Mouse (Mus musculus): ENCODE results near the gene 4921536K21Rik.
"Not testable (repeated sequence)": the region's sequence is repeated elsewhere in the genome, so short reads cannot be mapped to it uniquely, and the experiment has no call there.

4921536K21Rik gene

GRCm38 (mm10) chr11:3911440-3911839 lies 16.5 kb upstream of the 4921536K21Rik start:
- ATAC-seq (ENCODE audit: low TSS enrichment) = not testable (repeated sequence)

- ATAC-seq (ENCODE audit: low TSS enrichment) = no peak
These were observed 15.8 kb upstream of the 4921536K21Rik start for GRCm38 (mm10) chr11:3910513-3911310.

DNA sequence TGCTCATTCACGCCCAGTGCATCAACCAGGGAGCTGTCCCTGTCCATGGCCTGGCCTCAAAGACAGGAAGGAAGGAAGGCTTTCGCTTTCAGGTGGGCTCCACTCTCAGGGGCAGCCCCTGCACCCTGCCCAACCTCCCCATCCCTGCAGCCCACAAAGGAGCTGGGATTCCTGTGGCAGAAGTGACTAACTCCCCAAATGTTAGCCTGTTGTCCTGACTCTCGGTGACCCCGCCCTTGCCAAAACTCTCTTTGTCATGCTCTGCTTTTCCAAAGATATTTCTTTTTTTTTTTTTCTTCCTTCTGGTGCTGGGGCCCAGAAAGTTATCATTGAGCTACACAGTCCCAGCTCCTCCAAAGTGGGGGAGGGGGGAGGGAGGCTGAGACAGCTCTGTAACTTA lies 14.3 kb upstream of the 4921536K21Rik start:
- no peak for ATAC-seq (ENCODE audit: low TSS enrichment)

DNA sequence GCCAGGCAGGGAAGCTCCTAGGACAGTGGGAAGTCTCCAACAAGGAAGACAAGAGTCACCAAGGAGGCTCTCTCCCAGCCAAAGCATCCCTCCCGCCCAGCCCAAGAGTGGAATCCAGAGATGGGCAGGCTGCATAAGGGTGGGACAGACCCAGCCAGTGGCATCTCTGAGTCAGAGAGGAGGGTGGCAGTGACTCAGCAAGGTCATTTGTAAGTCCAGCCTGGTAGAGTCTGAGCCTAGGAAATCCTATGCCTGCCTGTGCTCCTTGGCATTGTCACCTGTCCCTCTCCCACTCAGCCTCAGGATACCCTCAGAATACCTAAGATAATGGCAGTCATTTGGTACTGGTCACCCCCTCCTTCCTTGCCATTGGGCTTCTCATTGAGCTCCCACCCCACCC lies 10.5 kb upstream of the 4921536K21Rik start:
- no peak for ATAC-seq (ENCODE audit: low TSS enrichment)

GRCm38 (mm10) chr11:3904673-3905072 lies 9.8 kb upstream of the 4921536K21Rik start:
- ATAC-seq (ENCODE audit: low TSS enrichment) = no peak

DNA sequence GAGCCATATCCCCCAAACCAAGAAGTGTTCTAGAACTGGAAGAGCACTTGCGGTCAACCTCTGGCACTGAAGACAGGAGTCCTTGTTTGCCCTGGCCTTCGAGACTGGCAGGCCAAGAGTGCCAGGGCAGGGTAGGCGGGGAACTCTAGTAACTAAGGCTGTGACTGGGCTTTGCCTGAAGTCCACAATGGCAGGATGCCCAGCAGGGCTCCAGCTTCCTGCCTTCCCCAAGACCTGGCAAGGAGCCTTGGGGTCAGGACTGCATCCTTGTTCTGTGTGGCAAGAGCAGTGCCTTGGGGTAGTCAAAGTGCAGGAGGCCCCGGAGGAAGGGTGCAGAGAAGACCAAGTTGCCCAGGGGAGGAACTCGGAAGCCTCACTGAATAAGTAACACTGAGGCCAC lies 8.1 kb upstream of the 4921536K21Rik start:
- peak; percentile 14; the same call in 1 of the 2 replicates for ATAC-seq (ENCODE audit: low TSS enrichment)

DNA sequence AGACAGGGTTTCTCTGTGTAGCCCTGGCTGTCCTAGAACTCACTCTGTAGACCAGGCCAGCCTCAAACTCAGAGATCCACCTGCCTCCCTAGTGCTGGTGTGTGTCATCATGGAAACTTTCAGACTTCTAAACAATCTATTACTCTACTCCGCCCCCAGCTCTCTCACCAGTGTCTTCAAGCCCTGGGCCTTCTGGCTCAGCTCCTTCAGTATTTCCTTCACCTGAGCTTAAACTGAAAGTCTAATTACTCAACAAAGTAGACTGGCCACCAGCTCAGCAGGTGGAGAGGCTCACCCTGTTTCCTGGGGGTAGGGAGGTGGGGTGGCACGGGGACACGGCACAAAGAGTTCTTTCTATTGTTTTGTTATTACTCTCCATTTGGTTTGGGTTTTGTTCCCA lies 7.6 kb upstream of the 4921536K21Rik start:
- ATAC-seq (ENCODE audit: low TSS enrichment) = no peak

DNA sequence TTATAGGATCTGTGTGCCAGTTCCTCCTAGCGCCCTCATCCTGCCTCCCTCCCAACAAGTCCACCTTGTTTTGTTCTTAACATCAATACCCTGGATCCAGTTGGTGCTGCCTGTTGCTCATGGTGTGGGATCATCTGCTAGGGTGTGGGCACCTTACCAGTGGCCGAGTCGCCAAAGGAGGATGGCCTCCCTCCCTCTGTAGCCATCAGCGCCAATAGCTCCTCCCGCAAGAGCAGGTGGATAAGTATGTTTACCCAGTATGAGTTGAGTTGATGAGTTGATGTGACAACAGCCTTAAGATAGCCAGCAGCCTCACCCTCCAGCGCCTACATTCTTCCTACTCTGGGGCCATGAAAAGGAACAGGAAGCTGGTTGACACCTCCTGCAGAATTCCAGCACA lies 5.4 kb upstream of the 4921536K21Rik start:
- no peak for ATAC-seq (ENCODE audit: low TSS enrichment)

- ATAC-seq (ENCODE audit: low TSS enrichment) = no peak
These were observed 1.0 kb upstream of the 4921536K21Rik start for GRCm38 (mm10) chr11:3895933-3896332.

DNA sequence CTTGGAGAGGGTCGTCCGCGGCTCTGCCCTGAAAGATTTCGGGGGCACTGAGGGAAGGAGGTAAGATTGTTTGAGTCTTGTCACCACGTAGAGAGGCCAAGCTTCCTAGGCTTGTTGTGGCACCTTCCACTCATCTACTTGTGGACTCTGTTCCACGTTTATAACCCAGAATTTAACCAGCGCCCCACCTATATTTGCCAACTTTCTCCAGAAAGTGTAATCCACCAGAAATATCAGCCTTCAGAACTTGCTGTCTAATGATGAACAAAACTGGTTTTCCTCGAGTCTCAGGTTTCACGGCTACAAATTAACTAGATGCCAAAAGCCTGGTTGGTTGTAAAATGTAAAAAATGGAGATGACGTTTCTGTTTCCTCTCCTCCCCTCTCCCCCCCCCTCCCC lies 560 bp upstream of the 4921536K21Rik start:
- ATAC-seq (ENCODE audit: low TSS enrichment) = no peak

- no peak for ATAC-seq (ENCODE audit: low TSS enrichment)
These were observed 928 bp downstream of the 4921536K21Rik start for GRCm38 (mm10) chr11:3893970-3894369.

GRCm38 (mm10) chr11:3887331-3887730 lies 7.6 kb downstream of the 4921536K21Rik start:
- ATAC-seq (ENCODE audit: low TSS enrichment) = no peak

GRCm38 (mm10) chr11:3883711-3884110 lies 11.2 kb downstream of the 4921536K21Rik start:
- ATAC-seq (ENCODE audit: low TSS enrichment) = no peak

GRCm38 (mm10) chr11:3879836-3880235 lies 15.1 kb downstream of the 4921536K21Rik start:
- ATAC-seq (ENCODE audit: low TSS enrichment) = peak; percentile 84; the same call in 1 of the 2 replicates

- no peak for ATAC-seq (ENCODE audit: low TSS enrichment)
These were observed 16.2 kb downstream of the 4921536K21Rik start for GRCm38 (mm10) chr11:3878660-3879059.

DNA sequence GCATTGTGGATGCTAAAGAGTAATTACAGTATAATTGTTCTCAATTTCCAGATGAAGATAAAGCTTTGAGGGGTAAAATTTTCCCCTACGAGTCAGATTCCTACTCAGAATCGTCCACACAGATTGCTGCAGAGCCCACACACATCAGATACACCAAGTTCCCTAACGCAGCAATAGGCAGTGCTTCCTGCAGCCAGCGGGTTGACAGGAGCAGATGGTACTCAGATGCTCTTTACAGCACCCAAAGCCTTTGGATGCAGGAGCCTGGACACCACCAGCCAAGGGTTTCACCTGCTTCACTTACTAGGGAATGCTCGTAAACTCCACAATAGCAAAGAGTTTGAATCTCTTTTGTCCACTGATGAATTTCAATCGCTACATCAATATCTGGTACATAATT lies 18.5 kb downstream of the 4921536K21Rik start:
- no peak for ATAC-seq (ENCODE audit: low TSS enrichment)

- no peak for ATAC-seq (ENCODE audit: low TSS enrichment)
These were observed 30.6 kb downstream of the 4921536K21Rik start for GRCm38 (mm10) chr11:3864343-3864742.

DNA sequence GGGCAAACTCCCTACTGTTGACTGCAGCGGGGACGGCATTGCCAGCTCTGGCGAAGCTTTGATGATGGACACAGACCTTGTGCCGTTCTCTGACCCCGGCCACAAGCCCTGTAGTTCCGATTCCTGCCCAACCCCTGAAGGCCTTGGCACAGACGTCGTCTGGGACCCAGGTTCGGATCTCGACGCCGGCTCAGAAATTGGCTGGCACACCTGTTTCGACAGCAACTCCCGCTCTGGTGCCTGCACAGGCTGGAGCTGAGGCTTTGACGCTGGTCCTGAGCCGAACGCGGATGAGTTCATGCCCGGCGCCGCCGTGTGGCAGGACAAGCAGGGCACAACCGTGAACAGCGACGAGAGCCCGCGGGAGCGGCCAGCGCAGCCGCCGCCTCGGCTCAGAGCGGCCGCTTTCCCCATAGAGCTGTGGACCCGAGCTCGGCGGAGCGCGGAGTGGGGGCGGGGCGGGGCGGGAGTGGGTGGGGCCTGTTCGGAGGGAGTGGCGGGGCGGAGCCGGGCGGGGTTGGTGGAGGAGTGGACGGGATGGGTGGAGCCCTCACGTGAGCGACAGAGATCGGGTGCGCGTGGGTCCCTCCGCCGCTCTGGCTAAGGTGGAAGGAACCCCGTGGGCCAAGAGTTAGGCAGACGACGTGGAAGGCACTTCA lies 31.3 kb downstream of the 4921536K21Rik start, which contains the start of gene Osbp2:
Gene Osbp2 (minus strand): TSS at position 450 of the 659 bp plus-strand sequence.
- peak; percentile 84 for ATAC-seq (ENCODE audit: low TSS enrichment)

DNA sequence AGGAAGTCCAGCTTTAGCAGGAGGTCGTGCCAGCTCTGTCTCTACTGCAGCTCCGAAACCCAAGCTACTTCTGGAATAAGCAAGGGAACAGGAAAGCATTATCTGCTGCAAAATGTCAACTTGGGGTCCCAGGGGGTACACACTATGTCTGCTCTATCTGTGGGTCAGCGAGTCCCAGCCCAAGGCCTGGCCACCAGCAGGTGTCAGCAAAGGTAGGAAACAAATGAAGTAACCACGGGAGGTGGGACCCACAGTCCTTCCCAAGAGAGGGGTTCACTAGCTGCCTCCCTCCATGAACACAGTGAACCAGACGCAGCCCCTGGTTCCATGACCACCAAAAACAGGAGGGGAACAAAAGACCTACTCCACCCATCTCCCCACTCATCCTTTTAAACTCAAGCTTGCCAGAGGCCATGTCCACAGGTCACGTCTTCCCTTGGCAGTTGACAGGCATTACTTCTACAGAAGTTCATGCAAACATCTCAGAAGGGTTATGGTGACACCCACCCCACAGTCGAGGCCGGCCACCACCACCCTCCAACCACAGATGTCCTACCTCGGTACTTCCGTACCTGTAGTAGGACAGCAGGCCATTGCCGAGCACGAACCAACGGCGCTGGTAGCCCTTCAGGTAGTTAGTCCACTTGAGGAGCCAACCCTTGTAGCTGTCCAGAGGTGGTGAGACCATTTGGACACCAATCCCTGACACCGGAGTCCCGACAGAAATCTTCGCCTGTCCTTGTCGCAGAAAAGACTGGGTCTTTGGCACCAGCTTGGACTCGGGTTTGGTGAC lies 32.0 kb downstream of the 4921536K21Rik start:
- ATAC-seq (ENCODE audit: low TSS enrichment) = no peak

DNA sequence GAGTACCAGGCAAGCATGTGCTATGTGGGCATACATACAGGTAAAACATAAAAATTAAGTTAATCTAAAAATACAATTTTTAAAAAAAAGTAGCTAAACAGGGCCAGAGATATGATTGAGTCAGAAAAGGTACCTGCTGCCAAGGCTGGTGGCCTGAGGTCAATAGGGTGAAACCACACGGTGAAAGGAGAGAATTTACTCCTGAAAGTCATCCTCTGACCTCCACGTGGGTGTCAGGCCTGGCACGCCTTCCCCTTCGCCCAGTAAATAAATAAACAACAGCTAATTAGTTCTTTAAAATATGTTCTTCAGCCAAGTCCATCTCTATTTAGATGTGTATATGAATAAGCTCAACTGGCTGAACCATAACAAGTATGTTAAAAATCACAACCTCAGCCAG lies 34.5 kb downstream of the 4921536K21Rik start:
- ATAC-seq (ENCODE audit: low TSS enrichment) = no peak

DNA sequence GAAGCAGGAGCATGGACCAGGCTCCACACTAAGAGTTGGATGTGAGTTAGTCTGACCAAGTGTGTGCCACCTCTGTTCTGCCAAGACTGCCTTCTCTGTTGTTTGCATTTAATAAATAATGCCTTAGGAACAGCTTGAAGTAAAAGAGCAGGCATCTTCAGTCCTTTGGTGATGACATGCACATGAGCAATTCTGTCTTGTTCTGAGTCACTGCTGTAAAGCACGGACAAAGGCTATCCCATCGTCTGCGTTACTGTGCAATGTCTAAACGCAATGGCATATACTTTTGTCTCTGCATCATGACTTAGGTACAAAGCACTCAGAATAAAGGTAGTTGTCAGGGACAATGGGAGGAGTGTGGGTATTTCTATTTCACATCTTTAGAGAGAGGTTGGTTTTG lies 35.1 kb downstream of the 4921536K21Rik start:
- ATAC-seq (ENCODE audit: low TSS enrichment) = no peak

GRCm38 (mm10) chr11:3857902-3858301 lies 37.0 kb downstream of the 4921536K21Rik start:
- no peak for ATAC-seq (ENCODE audit: low TSS enrichment)
